Mouse (Mus musculus) embryonic facial prominence, embryonic 12.5 days (tissue): ENCODE results near the gene Rcn2. TPM values are rescaled to one million over a fixed set of nuclear protein-coding genes. Genes with fewer than 3 reads are reported as not detected.
A peak's percentile ranks its signal among the peaks of the same experiment; 100 is the strongest.
"Not testable (repeated sequence)": the region's sequence is repeated elsewhere in the genome, so short reads cannot be mapped to it uniquely, and the experiment has no call there.

Source experiments
- ATAC-seq: fragments of 200-750 bp; cut with Nextera tagmentation; 2 replicates; pipeline ENCODE4 v1.8.0; 2017; ENCODE audit not compliant: insufficient number of reproducible peaks, insufficient read depth, low FRiP score, low TSS enrichment
- H3K27ac ChIP-seq: fragments of 300-500 bp; sonication (generic); 2 replicates; pipeline ENCODE4 v1.5.1; 2016; ENCODE audit warnings: mild to moderate bottlenecking
- H3K27me3 ChIP-seq: fragments of 300-500 bp; sonication (generic); 2 replicates; pipeline ENCODE4 v1.6.1; 2016; ENCODE audit warnings: mild to moderate bottlenecking, moderate library complexity
- H3K36me3 ChIP-seq: fragments of 300-500 bp; sonication (generic); 2 replicates; pipeline ENCODE4 v1.6.1; 2016; ENCODE audit warnings: mild to moderate bottlenecking
- H3K4me1 ChIP-seq: fragments of 300-500 bp; sonication (generic); 2 replicates; pipeline ENCODE4 v1.6.1; 2016
- H3K4me2 ChIP-seq: fragments of 300-500 bp; sonication (generic); replicated peaks from 2 replicates; pipeline ENCODE4 v1.6.1; 2016; ENCODE audit warnings: mild to moderate bottlenecking, moderate library complexity
- H3K4me3 ChIP-seq: fragments of 300-500 bp; sonication (generic); 2 replicates; pipeline ENCODE4 v1.5.1; 2016; ENCODE audit warnings: mild to moderate bottlenecking
- H3K9ac ChIP-seq: fragments of 300-500 bp; sonication (generic); 2 replicates; pipeline ENCODE4 v1.6.1; 2016; ENCODE audit warnings: mild to moderate bottlenecking, moderate library complexity
- H3K9me3 ChIP-seq: fragments of 300-500 bp; sonication (generic); 2 replicates; pipeline ENCODE4 v1.6.1; 2016; ENCODE audit warnings: mild to moderate bottlenecking, moderate library complexity
- WGBS: fragments of 180-500 bp; shearing (Covaris S2); methylation state at CpG from one replicate; pipeline ENCODE4 v1.1.7; 2016; 5-methylcytosine and 5-hydroxymethylcytosine counted together
- polyA plus RNA-seq: library from polyadenylated mRNA; unstranded; fragments of >200 nt; fragmentation: Nextera tagmentation; extraction: Ambion mirVana; gene quantifications from 2 replicates; pipeline ENCODE4 v1.2.1, GENCODE M21; 2016

Gene Rcn2
- 308 and 319 TPM in 2 replicates for polyA plus RNA-seq

DNA sequence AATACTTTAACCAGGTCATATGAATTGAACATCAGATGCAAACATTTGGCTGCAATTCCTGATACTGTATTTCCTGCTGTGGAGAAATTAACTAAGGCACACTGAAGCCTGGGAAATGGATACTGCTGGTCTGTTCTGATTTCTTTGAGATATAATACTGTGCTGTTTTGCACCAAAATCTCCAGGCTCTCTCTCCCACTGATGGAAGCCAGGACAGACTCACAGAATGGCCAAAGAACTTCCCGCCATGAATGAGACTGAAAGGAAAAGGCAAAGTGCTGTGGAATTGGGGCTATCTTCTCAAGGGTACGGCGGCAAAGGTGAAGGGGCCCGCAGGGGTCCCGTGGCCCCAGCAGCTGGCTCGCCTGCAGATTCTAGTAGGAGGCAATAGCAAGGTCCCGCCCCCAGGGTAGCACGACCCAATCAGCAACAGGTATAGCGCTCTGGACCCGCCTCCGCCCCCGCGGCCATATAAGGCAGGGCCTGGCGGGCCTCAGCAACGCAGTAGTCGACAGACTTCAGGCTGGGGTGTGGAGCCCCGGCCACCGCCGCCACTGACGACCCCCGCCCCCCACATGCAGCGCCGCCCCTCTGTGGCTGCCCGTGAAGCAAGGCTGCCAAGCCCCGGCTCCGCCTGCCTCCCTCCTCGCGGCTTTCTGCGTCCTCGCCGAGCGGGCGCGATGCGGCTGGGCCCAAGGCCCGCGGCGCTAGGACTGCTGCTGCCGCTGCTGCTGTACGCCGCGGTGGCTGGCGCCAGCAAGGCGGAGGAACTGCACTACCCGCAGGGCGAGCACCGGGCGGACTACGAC lies at the start of gene Rcn2:
Rcn2 (plus strand) TSS at position 474 of the 809 bp plus-strand sequence.
- H3K4me2 ChIP-seq = peak within 1 kb of the TSS; percentile 53
- WGBS = 0% methylated on average over 49 of the region's 49 CpGs
- H3K36me3 ChIP-seq = peaks cover 22% of the 10 kb centered on the region
- H3K27ac ChIP-seq = peak within 1 kb of the TSS; percentile 97
- peak; percentile 100 for ATAC-seq
- peak within 1 kb of the TSS; percentile 95 for H3K9ac ChIP-seq
- peak within 1 kb of the TSS; percentile 77 for H3K4me3 ChIP-seq
- no peaks in the 10 kb centered on the region for H3K9me3 ChIP-seq
- peaks cover 13% of the 10 kb centered on the region for H3K4me1 ChIP-seq
- H3K27me3 ChIP-seq = no peaks in the 10 kb centered on the region

DNA sequence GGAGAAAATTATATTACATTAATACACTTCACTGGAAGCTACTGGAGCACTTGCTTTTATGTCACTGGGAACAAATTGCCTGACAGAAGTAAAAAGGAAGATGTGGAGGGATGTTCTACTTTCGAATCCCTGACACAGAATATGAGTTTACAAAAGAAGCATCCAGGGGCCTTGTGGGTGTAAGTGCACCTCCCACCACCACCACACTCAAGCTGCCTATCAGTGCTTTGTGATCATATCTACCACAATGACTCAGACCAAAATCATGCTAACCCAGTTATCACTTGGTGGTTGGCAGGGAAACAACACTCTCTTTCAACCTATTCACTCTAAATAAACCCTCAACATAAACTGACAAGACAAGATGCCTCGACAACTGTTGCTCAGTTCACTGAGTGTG lies 37.0 kb upstream of the Rcn2 start:
- not testable (repeated sequence) for H3K27me3 ChIP-seq, H3K4me3 ChIP-seq, H3K4me2 ChIP-seq, H3K27ac ChIP-seq, H3K4me1 ChIP-seq, ATAC-seq, H3K36me3 ChIP-seq, H3K9ac ChIP-seq, H3K9me3 ChIP-seq
- WGBS = 100% methylated on average over 1 of the region's 2 CpGs

DNA sequence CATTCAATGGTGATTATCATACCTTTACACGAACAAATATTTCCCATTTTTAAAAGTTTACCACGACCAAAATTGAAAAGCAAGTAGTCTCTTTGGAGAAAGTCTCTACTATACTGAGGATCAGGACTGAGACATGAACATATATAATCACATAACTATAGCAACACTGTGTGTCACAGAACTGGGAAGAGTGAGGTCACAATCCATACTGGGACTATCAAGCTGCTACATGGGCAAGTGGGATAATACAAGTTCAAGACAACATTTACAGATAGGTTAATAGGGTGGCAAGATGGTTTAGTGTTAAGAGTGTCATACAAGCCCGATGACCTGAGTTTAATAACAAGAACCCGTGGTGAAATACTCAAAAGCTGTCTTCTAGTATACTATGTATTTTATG lies 31.2 kb upstream of the Rcn2 start, which contains the start of gene 4930563M21Rik:
4930563M21Rik (minus strand) TSS at position 101 of the 400 bp plus-strand sequence.
- no peaks in the 10 kb centered on the region for H3K36me3 ChIP-seq
- no peak within 1 kb of the TSS for H3K9ac ChIP-seq
- H3K4me2 ChIP-seq = no peak within 1 kb of the TSS
- ATAC-seq = no peak
- H3K27me3 ChIP-seq = no peaks in the 10 kb centered on the region
- no peak within 1 kb of the TSS for H3K4me3 ChIP-seq
- H3K4me1 ChIP-seq = no peaks in the 10 kb centered on the region
- H3K9me3 ChIP-seq = no peaks in the 10 kb centered on the region
- 79% methylated on average over 4 of the region's 4 CpGs for WGBS
- H3K27ac ChIP-seq = no peak within 1 kb of the TSS

DNA sequence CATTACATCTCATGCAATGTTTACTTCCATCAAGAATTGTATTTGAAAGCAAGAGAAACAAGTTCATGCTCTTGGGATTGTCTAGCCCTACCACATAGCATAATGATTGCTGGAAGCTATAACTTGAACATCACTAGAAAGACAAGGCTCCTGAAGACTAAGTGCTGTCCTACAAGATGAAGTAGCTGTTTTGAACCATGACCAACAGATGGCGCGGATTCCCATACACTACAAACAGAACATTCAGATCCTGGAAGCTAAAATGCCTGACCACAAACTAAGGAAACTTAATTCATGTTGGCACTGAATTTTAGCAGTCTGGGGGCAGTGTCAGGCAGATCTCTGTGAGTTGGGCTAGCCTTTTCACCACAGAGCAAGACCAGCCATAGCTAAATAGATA lies 16.9 kb upstream of the Rcn2 start:
- H3K4me1 ChIP-seq = no peaks in the 10 kb centered on the region
- 57% methylated on average over 2 of the region's 2 CpGs for WGBS
- ATAC-seq = no peak
- no peaks in the 10 kb centered on the region for H3K36me3 ChIP-seq
- no peak overlapping the region for H3K4me3 ChIP-seq
- H3K9me3 ChIP-seq = no peaks in the 10 kb centered on the region
- H3K9ac ChIP-seq = no peak overlapping the region
- no peaks in the 10 kb centered on the region for H3K27me3 ChIP-seq
- H3K27ac ChIP-seq = no peak overlapping the region
- H3K4me2 ChIP-seq = no peak overlapping the region

DNA sequence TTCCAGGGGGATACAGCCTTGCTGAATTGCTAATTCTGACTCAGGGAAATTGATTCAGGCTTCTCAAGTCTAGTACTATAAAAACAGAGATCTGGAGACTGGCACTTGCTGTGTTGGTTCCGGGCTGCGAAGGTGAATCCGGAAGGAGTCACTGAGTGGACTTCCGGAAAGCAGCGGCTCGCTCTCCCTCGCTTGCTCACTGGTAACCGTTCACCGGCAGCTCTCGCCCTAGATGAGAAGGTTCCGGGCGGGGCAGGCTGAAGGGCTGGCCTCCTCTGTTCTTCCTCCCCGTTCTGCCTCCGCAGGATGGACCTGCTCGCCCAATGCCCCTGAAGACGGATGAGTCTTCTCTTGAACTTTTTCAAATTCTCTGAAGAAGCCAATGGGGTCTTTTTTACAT lies 14.4 kb upstream of the Rcn2 start:
- H3K9ac ChIP-seq = no peak overlapping the region
- H3K36me3 ChIP-seq = no peaks in the 10 kb centered on the region
- no peak for ATAC-seq
- 86% methylated on average over 16 of the region's 16 CpGs for WGBS
- no peaks in the 10 kb centered on the region for H3K9me3 ChIP-seq
- H3K27ac ChIP-seq = no peak overlapping the region
- H3K4me3 ChIP-seq = no peak overlapping the region
- H3K4me1 ChIP-seq = no peaks in the 10 kb centered on the region
- H3K4me2 ChIP-seq = no peak overlapping the region
- H3K27me3 ChIP-seq = no peaks in the 10 kb centered on the region

DNA sequence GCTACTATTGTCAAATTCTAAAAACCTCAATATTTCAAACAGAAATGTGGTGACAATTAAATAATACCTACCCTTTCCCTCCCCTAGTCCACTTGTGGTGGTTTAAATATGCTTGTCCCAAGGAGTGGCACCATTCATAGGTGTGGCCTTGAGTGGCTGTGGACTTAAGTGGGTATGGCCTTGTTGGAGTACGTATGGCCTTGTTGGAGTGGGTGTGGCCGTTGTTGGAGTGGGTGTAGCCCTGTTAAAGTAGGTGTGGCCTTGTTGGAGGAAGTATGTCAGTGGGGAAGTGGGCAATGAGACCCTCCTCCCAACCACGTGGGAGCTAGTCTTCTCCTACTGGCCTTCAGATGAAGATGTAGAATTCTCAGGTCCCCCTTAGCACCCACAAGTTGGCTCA lies 9.4 kb upstream of the Rcn2 start:
- WGBS = 68% methylated on average over 3 of the region's 3 CpGs
- H3K9ac ChIP-seq = no peak overlapping the region
- H3K27ac ChIP-seq = no peak overlapping the region
- no peaks in the 10 kb centered on the region for H3K9me3 ChIP-seq
- ATAC-seq = no peak
- no peak overlapping the region for H3K4me2 ChIP-seq
- no peak overlapping the region for H3K4me3 ChIP-seq
- H3K27me3 ChIP-seq = no peaks in the 10 kb centered on the region
- no peaks in the 10 kb centered on the region for H3K4me1 ChIP-seq
- no peaks in the 10 kb centered on the region for H3K36me3 ChIP-seq

DNA sequence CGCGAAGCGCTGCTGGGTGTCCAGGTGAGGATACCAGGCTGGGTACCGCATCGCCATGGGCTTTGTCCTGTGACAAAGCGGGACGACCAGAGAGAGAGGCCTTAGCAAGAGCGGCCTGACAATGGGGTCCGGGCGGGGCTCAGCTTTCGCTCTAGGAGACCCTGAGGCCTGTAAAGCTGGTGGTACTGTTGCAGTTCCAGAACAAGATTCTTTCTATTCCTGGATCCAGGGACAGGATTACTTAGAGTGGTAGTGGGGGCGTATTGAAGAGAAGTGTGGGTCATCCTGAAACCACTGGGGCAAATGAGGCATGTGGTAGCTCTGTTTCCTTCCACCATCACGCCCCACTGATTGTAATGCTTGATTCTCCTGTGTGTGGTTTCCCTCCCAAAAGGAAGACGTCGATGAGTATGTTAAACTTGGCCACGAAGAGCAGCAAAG lies 556 bp downstream of the Rcn2 start:
- no peak; the same call in 1 of the 2 replicates for ATAC-seq
- under 1% methylated on average over 16 of the region's 16 CpGs for WGBS
- H3K4me3 ChIP-seq = peak overlapping the region; percentile 77

DNA sequence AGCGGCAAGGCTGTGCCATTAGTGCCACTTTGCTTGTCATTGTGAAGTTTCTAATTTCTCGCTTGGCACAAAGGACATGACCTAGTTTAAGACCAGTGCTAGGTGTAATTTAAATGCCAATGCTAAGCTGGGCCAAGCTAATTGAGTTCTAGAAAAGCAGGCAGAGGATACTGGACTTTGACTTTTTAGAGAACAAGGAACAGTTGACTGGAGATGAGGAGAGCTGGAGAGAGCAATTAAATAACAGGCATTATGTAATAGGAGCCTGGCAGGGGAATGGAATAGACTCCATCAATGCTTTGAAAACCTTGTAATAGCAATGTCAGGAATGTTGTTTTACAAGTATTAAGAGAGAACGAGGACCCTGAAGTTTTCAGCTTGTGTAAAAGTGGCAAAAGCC lies 12.2 kb downstream of the Rcn2 start:
- peaks cover 50% of the 10 kb centered on the region for H3K36me3 ChIP-seq

More for the DNA sequence above, 556 bp downstream of the Rcn2 start:
- Histone ChIP-seq H3K36me3 (peaks cover 22% of the 10 kb centered on the region), H3K27ac (peak overlapping the region; percentile 97), H3K9ac (peak overlapping the region; percentile 95), H3K4me1 (peaks cover 13% of the 10 kb centered on the region), H3K4me2 (peak overlapping the region; percentile 53), H3K9me3 (no peaks in the 10 kb centered on the region), H3K27me3 (no peaks in the 10 kb centered on the region)

DNA sequence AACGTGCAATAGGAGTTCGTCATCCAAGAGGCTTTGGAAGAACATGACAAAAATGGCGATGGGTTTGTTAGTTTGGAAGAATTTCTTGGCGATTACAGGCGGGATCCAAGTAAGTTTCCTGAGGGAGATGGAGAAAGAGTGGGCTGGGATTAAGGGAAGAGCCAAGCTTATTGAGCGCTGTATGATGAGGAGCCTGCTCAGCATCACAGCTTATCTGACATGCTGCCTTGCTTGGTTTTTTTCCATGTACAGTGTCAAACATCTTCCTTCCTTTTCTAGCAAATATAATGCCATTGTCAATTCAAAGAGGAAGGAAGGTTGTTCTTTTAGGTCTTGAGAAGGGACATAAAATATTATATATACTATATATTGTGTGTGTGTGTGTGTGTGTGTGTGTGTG lies 14.5 kb downstream of the Rcn2 start:
- no peak overlapping the region for H3K4me3 ChIP-seq
- no peaks in the 10 kb centered on the region for H3K9me3 ChIP-seq
- H3K27me3 ChIP-seq = no peaks in the 10 kb centered on the region
- no peak overlapping the region for H3K27ac ChIP-seq
- no peak overlapping the region for H3K4me2 ChIP-seq
- 94% methylated on average over 6 of the region's 6 CpGs for WGBS
- no peak for ATAC-seq
- H3K9ac ChIP-seq = no peak overlapping the region
- H3K4me1 ChIP-seq = 0 out of 2 replicates have a peak, but pooled peaks cover 2% of the 10 kb centered on the region
- H3K36me3 ChIP-seq = peaks cover 72% of the 10 kb centered on the region

More for the DNA sequence above, 12.2 kb downstream of the Rcn2 start:
- H3K4me1 ChIP-seq = 0 out of 2 replicates have a peak, but pooled peaks cover 2% of the 10 kb centered on the region
- no peaks in the 10 kb centered on the region for H3K27me3 ChIP-seq
- ATAC-seq = no peak
- WGBS = 78% methylated on average over 3 of the region's 3 CpGs
- no peak overlapping the region for H3K27ac ChIP-seq
- no peak overlapping the region for H3K4me3 ChIP-seq
- H3K9me3 ChIP-seq = no peaks in the 10 kb centered on the region
- no peak overlapping the region for H3K4me2 ChIP-seq
- H3K9ac ChIP-seq = no peak overlapping the region

DNA sequence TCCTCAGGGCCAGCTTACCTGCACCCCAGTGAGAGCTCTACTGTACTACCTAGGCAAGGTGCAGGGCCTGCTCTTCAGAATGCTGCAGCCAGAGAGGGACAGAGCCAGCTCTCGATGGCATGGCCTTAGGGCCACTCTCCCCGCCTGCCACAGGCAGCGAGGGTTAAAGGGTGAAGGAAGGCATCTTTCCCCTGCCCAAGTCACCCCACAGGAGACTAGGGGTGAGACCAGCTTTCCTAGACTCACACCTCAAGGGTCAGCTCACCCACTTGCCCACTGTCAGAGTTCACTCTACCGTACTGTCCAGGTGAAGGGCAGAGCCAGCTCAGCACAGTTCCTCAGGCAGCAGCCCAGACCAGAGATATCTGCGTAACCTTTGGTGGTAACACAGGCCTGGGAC lies 20.7 kb downstream of the Rcn2 start:
- H3K36me3 ChIP-seq = peaks cover 53% of the 10 kb centered on the region
- no peaks in the 10 kb centered on the region for H3K9me3 ChIP-seq
- H3K4me3 ChIP-seq = no peak overlapping the region
- ATAC-seq = no peak
- no peaks in the 10 kb centered on the region for H3K27me3 ChIP-seq
- no peak overlapping the region for H3K27ac ChIP-seq
- peaks cover 7% of the 10 kb centered on the region; the same call in 1 of the 2 replicates for H3K4me1 ChIP-seq
- no peak overlapping the region for H3K9ac ChIP-seq
- 91% methylated on average over 5 of the region's 5 CpGs for WGBS
- no peak overlapping the region for H3K4me2 ChIP-seq

DNA sequence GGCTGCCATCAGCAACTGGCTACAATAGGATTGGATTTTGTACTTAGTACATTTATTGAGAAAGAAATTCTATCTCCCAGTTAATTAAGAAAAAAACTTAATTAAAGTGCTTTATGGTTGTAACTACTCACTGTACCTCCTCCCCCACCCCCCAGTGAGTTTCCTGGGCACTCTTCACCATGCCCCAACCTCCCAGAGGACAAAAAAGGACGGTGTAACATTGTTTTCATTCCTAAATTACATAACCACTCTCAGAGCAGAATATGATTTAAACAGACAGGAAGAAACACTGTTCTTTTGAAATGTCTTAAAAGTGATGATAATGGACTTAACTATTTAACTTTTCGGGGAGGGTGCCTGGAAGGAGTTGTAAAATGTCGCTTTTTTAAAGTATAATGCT lies 23.4 kb downstream of the Rcn2 start:
- H3K4me1 ChIP-seq = peaks cover 7% of the 10 kb centered on the region; the same call in 1 of the 2 replicates
- H3K36me3 ChIP-seq = peaks cover 46% of the 10 kb centered on the region
- H3K27me3 ChIP-seq = no peaks in the 10 kb centered on the region
- 0 out of 2 replicates have a peak overlapping the region, but pooled peaks have one; percentile 18 for H3K27ac ChIP-seq
- H3K4me2 ChIP-seq = no peak overlapping the region
- no peak for ATAC-seq
- no peaks in the 10 kb centered on the region for H3K9me3 ChIP-seq
- no peak overlapping the region for H3K9ac ChIP-seq
- H3K4me3 ChIP-seq = no peak overlapping the region
- WGBS = 59% methylated on average over 3 of the region's 3 CpGs

DNA sequence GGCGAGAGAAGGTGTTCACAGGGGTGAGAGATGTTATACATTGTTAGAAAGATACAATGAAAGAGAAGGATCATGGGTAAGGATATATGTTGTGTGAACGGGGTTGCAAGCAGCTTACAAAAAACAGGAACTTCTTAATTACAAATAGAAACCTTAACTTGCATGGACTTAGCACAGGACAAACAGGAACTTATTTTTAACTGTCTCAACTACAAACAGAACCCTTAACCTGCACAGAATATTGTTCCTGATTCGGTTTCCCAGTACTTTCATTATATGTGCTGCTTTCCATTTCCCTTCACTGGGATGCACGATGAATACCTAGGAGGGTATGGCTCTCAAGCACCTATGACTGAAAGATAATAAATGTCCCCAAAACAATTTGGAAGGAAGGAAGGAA lies 26.3 kb downstream of the Rcn2 start:
- H3K4me2 ChIP-seq = no peak overlapping the region
- peaks cover 9% of the 10 kb centered on the region; the same call in 1 of the 2 replicates for H3K4me1 ChIP-seq
- H3K27me3 ChIP-seq = no peaks in the 10 kb centered on the region
- no peak overlapping the region for H3K9ac ChIP-seq
- peaks cover 23% of the 10 kb centered on the region for H3K36me3 ChIP-seq
- H3K27ac ChIP-seq = no peak overlapping the region
- no peaks in the 10 kb centered on the region for H3K9me3 ChIP-seq
- H3K4me3 ChIP-seq = no peak overlapping the region
- no peak for ATAC-seq
- 90% methylated on average over 4 of the region's 4 CpGs for WGBS
